Mouse (Mus musculus): Measurements from ENCODE around the gene Jun. TPM values are rescaled to one million over a fixed set of nuclear protein-coding genes. Genes with fewer than 3 reads are reported as not detected.

Jun gene
- polyA plus RNA-seq, 1 experiment = 71.4 TPM

- Histone ChIP-seq H3K4me3 (ENCODE audit: insufficient read depth, poor library complexity, severe bottlenecking) (no peak overlapping the region), H3ac (ENCODE audit: control insufficient read depth, insufficient read length, low read depth) (no peak overlapping the region), H3K79me2 (ENCODE audit: control insufficient read depth, insufficient read depth) (peaks cover 37% of the 10 kb centered on the region)
Measured at GRCm38 (mm10) chr4:95048021-95048730, 3.8 kb downstream of the Jun start.

GRCm38 (mm10) chr4:95045133-95045532, 6.9 kb downstream of the Jun start:
- Histone ChIP-seq H3ac (ENCODE audit: control insufficient read depth, insufficient read length, low read depth) (no peak overlapping the region), H3K27me3 (ENCODE audit: control insufficient read depth, insufficient read depth, insufficient read length) (no peaks in the 10 kb centered on the region), H3K79me3 (ENCODE audit: low read depth) (peaks cover 16% of the 10 kb centered on the region), H3K79me2 (ENCODE audit: control insufficient read depth, insufficient read depth) (peaks cover 17% of the 10 kb centered on the region), H3K4me3 (ENCODE audit: insufficient read depth, poor library complexity, severe bottlenecking) (no peak overlapping the region), H3K36me3 (ENCODE audit: control insufficient read depth, insufficient read depth) (peaks cover 19% of the 10 kb centered on the region)
- TF ChIP-seq CEBPB (IDR thresholded peaks at IDR 0.05; ENCODE audit: low read depth) = no peak

More at GRCm38 (mm10) chr4:95048021-95048730, 3.8 kb downstream of the Jun start:
- TF ChIP-seq MAX (IDR thresholded peaks at IDR 0.05) (no peak), FOSL1 (IDR thresholded peaks at IDR 0.05; ENCODE audit: insufficient read depth, low read length, poor library complexity, severe bottlenecking) (no peak), CEBPB (IDR thresholded peaks at IDR 0.05; ENCODE audit: low read depth) (no peak), CTCF (IDR thresholded peaks at IDR 0.05; ENCODE audit: control insufficient read depth, insufficient read depth, insufficient read length) (no peak), MYOD1 (IDR thresholded peaks at IDR 0.05; ENCODE audit: control insufficient read depth, insufficient read length, low read depth) (no peak), USF1 (IDR thresholded peaks at IDR 0.05; ENCODE audit: low read depth) (no peak), MYOG (IDR thresholded peaks at IDR 0.05; ENCODE audit: control insufficient read depth, extremely low read depth, insufficient read length) (no peak)
- Histone ChIP-seq H3K79me3 (ENCODE audit: low read depth) (peaks cover 32% of the 10 kb centered on the region), H3K27me3 (ENCODE audit: control insufficient read depth, insufficient read depth, insufficient read length) (no peaks in the 10 kb centered on the region), H3K36me3 (ENCODE audit: control insufficient read depth, insufficient read depth) (peaks cover 27% of the 10 kb centered on the region)

- peaks cover 13% of the 10 kb centered on the region for H3K79me2 ChIP-seq (ENCODE audit: control insufficient read depth, insufficient read depth)
- H3K27me3 ChIP-seq (ENCODE audit: control insufficient read depth, insufficient read depth, insufficient read length) = no peaks in the 10 kb centered on the region
- no peak overlapping the region for H3ac ChIP-seq (ENCODE audit: control insufficient read depth, insufficient read length, low read depth)
- TF ChIP-seq MYOG (IDR thresholded peaks at IDR 0.05; ENCODE audit: control insufficient read depth, extremely low read depth, insufficient read length) = no peak
- TF ChIP-seq USF1 (IDR thresholded peaks at IDR 0.05; ENCODE audit: low read depth) = no peak
- TF ChIP-seq FOSL1 (IDR thresholded peaks at IDR 0.05; ENCODE audit: insufficient read depth, low read length, poor library complexity, severe bottlenecking) = no peak
- TF ChIP-seq CEBPB (IDR thresholded peaks at IDR 0.05; ENCODE audit: low read depth) = no peak
- peaks cover 12% of the 10 kb centered on the region for H3K79me3 ChIP-seq (ENCODE audit: low read depth)
- H3K4me3 ChIP-seq (ENCODE audit: insufficient read depth, poor library complexity, severe bottlenecking) = no peak overlapping the region
- peaks cover 15% of the 10 kb centered on the region for H3K36me3 ChIP-seq (ENCODE audit: control insufficient read depth, insufficient read depth)
Measured at GRCm38 (mm10) chr4:95044721-95045120, 7.3 kb downstream of the Jun start.

DNA sequence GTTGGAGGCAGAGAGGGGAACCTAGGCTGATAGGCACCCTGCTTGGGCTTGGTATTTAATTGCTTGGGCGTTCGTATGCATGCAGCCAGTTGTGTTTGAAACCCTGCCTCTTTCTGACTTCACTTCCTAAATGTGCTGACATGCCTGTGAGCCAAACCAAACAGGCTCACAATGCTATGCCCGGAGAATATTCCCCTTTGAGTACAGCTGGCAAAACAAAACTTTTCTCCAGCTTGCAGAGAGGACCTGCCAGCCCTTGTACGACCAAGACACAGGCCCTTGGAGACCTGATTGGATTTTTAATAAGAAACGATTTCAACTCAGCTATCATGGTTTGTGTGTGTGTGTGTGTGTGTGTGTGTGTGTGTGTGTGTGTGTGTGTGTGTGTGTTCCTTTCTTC, 14.0 kb downstream of the Jun start:
- Histone ChIP-seq H3K4me3 (ENCODE audit: insufficient read depth, poor library complexity, severe bottlenecking) (no peak overlapping the region), H3K36me3 (ENCODE audit: control insufficient read depth, insufficient read depth) (no peaks in the 10 kb centered on the region), H3K79me2 (ENCODE audit: control insufficient read depth, insufficient read depth) (no peaks in the 10 kb centered on the region), H3K27me3 (ENCODE audit: control insufficient read depth, insufficient read depth, insufficient read length) (no peaks in the 10 kb centered on the region), H3K79me3 (ENCODE audit: low read depth) (no peaks in the 10 kb centered on the region), H3ac (ENCODE audit: control insufficient read depth, insufficient read length, low read depth) (no peak overlapping the region)
- TF ChIP-seq FOSL1 (IDR thresholded peaks at IDR 0.05; ENCODE audit: insufficient read depth, low read length, poor library complexity, severe bottlenecking) = no peak
- no peak for TF ChIP-seq USF1 (IDR thresholded peaks at IDR 0.05; ENCODE audit: low read depth)
- no peak for TF ChIP-seq MYOG (IDR thresholded peaks at IDR 0.05; ENCODE audit: control insufficient read depth, extremely low read depth, insufficient read length)
- TF ChIP-seq MAX (IDR thresholded peaks at IDR 0.05) = no peak
- no peak for TF ChIP-seq CTCF (IDR thresholded peaks at IDR 0.05; ENCODE audit: control insufficient read depth, insufficient read depth, insufficient read length)
- no peak for TF ChIP-seq MYOD1 (IDR thresholded peaks at IDR 0.05; ENCODE audit: control insufficient read depth, insufficient read length, low read depth)
- TF ChIP-seq CEBPB (IDR thresholded peaks at IDR 0.05; ENCODE audit: low read depth) = no peak

DNA sequence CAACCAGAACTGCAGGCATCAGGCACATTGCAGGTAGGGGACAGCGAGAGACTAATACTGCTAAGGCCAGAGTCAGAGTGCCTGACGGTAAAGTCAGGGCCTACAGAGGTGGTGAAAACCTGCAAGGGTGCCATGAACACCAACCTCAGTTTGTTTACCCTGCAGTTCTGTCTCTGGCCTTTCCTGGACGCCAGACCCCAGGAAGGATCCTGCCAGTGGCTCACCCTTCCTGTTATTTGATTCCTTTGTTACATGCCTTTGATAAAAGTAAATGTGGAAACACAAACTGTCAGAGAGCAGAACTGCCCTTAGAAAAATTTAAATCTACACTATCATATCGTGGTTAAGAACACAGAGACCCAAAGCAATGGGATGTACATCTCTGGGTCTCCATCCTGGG, 20.9 kb downstream of the Jun start:
- no peak overlapping the region for H3ac ChIP-seq (ENCODE audit: control insufficient read depth, insufficient read length, low read depth)
- H3K36me3 ChIP-seq (ENCODE audit: control insufficient read depth, insufficient read depth) = no peaks in the 10 kb centered on the region
- no peaks in the 10 kb centered on the region for H3K27me3 ChIP-seq (ENCODE audit: control insufficient read depth, insufficient read depth, insufficient read length)
- TF ChIP-seq USF1 (IDR thresholded peaks at IDR 0.05; ENCODE audit: low read depth) = no peak
- TF ChIP-seq MYOG (IDR thresholded peaks at IDR 0.05; ENCODE audit: control insufficient read depth, extremely low read depth, insufficient read length) = no peak
- TF ChIP-seq FOSL1 (IDR thresholded peaks at IDR 0.05; ENCODE audit: insufficient read depth, low read length, poor library complexity, severe bottlenecking) = no peak
- TF ChIP-seq CTCF (IDR thresholded peaks at IDR 0.05; ENCODE audit: control insufficient read depth, insufficient read depth, insufficient read length) = no peak
- TF ChIP-seq CEBPB (IDR thresholded peaks at IDR 0.05; ENCODE audit: low read depth) = no peak
- no peak for TF ChIP-seq MYOD1 (IDR thresholded peaks at IDR 0.05; ENCODE audit: control insufficient read depth, insufficient read length, low read depth)
- TF ChIP-seq MAX (IDR thresholded peaks at IDR 0.05) = no peak
- no peaks in the 10 kb centered on the region for H3K79me2 ChIP-seq (ENCODE audit: control insufficient read depth, insufficient read depth)
- H3K4me3 ChIP-seq (ENCODE audit: insufficient read depth, poor library complexity, severe bottlenecking) = no peak overlapping the region
- no peaks in the 10 kb centered on the region for H3K79me3 ChIP-seq (ENCODE audit: low read depth)

Data from C2C12 (cell line).